Mouse (Mus musculus) erythroblast, adult 5-6 weeks (primary cell): ENCODE measurements around the gene Lats2. TPM values are rescaled to one million over a fixed set of nuclear protein-coding genes. Genes with fewer than 3 reads are reported as not detected.
"Not testable (repeated sequence)": the region's sequence is repeated elsewhere in the genome, so short reads cannot be mapped to it uniquely, and the experiment has no call there.

Experiments used
- ATAC-seq: replicated peaks from 2 replicates; pipeline ENCODE4 v1.8.0; 2016; ENCODE audit warnings: moderate number of reproducible peaks, mild to moderate bottlenecking, moderate TSS enrichment, inconsistent platforms; ENCODE audit not compliant: poor library complexity, low FRiP score, severe bottlenecking
- total RNA-seq, 2 experiments: library from RNA; stranded (forward) in 1 of 2; stranded (reverse) in 1 of 2; fragments of 150-400 nt in 1 of 2; fragments of 200-764, 138-1000 nt in 1 of 2; gene quantifications; 2 replicates each; pipeline versions ENCODE4 v1.2.3 to v1.2.4; 2015 to 2017; ENCODE audit warnings: low replicate concordance in 2 of 2

Lats2 gene
- total RNA-seq, 2 experiments from 2014 or later, result 7.9 to 9.9 TPM

DNA sequence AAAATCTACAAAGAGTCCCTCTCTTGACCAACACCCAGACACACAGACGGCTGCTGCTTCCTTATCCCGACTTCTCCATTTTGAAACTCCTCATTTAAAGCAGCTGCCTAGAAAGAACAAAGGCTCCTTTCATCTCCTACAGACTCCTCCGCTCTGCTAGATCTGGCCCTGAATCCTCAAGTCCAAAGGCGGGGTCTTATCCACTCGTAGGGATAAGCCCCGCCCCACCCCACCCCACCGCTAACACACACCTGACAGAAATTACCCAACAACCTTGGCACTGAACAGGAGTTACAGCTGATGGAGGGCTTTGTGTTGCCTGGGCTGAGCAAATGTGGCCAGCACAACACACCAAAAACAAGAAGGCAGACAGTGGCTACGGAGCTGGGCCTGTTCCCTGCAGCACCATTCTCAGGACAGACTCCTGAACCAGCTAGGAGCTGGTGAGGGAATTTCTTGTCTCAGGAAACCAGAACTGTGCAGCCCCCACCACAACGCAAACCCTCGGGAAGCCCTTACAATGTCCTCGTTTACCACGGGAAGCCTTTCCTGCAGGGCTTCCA lies 56.2 kb downstream of the Lats2 start:
- no peak for ATAC-seq

DNA sequence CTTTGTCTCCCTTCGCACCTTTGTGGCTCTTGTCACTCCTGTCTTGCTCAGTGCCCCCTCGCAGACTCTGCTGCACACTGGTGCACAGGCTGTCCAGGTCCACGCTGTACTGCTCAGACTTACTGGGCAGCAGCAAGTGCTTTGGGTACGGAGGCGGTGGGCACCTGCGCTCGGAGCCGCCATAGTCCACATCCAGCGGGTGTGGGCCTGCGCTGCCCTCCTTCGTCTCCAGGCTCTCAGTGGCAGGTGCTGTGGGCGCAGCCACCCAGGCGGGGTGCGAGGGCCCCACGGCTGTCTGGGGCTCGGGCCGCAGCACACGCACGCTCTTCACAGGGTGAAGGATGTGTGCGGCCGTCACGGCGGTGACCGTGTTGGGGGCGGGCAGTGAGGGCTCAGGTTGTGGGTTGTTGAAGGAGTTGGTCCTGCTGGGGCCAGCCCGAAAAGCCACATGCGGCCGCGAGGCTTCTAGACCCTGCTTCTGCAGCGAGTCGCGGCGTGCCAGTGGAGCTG lies 58.7 kb downstream of the Lats2 start:
- no peak; the same call in 1 of the 2 replicates for ATAC-seq

DNA sequence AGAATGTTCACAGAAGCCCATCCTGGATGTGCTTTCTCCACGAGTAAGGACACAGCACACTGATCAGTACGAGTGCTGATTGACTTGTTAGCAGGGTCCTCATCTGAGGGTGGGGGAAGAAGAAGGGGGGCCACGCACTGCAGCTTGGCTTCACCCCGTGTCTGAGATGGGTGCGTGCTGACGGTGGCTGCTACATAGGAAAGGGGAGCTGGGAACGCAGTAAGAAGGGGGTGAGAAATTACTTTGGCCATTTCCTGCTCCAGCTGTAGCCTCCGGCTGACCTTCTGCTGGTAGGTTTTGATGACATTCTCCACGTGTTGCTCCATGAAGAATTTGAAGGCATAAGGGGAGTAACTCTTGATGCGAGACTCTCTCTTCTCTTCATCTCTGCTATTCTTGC lies 59.2 kb downstream of the Lats2 start:
- ATAC-seq, result no peak

DNA sequence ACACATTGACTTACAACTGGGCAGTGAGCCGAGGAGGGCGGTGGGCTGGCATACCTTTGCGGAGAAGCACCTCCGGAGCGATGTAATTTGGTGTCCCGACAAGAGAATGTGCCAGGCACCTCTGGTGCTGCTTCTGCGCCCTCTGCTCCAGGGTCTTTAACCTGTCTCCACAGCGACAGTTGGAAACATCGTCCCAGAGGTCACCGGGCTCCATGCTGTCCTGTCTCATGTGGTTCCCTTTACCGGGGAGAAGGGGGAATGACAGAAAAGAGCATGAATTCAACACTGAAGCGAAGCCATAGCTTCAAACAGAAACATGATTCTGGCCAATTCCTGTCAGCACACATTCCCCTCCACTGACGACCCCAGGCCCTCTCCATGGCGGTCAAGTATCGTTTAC lies 62.1 kb downstream of the Lats2 start:
- no peak for ATAC-seq

DNA sequence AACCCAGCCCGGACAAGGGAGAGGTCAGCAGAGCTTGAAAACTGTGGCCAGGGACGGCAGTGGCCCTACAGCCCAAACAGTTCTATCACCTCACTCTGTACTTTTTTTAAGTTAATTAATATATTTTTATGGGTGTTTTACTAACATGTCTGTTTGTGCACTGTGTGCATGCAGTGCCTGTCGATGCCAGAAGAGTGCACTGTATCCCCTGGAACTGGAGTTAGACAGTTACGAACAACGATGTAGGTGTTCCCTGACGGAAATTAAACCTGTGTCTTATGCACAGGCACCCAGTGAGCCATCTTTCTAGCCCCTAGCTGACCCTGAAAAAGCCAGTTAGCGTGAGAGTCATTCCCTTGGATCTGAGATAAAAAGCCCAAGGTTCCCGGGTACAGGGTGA lies 62.6 kb downstream of the Lats2 start:
- no peak for ATAC-seq

DNA sequence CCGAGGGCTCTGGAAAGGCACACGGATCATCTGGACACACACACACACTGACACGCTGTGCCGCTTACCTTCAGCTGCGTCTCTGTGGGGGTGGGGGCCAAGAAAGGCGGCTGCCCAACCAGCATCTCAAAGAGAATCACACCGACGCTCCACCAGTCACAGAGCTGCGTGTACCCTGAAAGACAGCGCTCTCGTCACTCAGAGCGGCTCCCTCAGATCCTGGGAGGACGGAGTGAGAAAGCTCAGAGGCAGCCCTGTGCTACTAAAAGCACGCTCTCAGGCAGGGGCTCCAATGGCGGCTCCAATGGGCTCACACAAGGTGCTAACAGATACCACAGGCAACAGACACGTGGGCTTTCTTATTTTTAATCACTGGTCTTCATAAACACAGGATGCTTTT lies 63.9 kb downstream of the Lats2 start:
- ATAC-seq, result no peak

DNA sequence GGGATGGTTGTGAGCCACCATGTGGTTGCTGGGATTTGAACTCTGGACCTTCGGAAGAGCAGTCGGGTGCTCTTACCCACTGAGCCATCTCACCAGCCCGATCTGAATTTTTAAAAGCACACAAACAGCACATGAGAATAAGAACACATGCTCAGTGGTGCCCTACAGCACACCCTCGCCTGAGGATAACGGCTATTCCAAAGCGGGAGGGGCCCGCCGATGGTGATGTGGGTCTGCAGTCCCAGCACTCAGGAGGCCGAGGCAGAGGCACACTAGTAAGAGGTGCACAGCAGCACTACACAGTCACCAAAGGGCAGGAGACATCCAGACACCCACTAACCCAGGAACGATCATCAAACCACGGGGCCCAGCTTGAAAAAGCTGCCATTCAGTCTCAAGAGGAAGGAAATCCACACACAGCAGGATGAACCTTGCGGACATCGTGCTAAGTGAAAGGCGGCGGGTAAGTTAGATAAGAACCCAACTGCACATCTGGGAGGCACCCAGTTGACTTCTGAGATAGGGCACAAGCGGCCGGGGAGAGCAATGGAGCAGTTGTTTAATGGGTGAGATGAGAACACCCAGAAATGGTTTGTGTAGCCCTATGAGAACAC lies 65.6 kb downstream of the Lats2 start:
- ATAC-seq, result peak; percentile 94

DNA sequence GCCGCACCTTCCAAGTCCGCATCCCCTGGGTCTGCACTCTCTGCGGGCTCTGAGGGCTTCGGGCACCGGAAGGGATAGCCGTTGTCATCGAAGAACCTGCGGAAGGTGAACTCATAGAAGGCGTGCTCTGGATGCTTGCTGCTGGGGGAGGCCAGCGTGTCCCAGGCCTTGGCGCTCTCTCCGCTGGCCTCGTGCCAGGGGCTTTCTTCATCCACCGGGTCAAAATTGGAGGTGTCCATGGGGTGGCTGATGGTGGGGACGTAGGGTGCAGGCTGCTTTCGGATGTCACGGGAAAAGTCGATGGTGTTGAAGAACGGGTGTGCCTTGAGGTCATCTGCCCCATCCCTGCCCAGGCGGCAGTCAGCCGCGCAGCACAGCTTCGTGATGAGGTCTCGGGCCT lies 66.9 kb downstream of the Lats2 start:
- no peak for ATAC-seq

DNA sequence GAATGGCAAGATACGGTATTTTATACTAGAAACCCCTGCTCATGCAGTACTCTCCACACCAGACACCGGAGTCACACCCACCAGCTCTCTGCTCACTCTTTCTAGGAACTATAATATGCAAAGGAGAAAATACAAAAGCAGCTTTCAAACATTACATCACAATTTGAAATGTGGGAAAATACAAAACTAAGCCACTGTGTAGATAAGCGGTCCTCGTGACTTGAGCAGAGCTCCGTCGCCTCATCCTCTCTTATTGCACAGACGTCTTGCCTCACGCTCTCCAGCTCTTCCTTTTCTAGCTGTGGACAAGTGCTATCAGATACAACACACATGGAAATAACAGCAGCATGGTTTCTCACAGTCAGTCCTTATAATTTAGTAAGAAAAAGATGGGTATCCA lies 67.5 kb downstream of the Lats2 start:
- no peak for ATAC-seq

DNA sequence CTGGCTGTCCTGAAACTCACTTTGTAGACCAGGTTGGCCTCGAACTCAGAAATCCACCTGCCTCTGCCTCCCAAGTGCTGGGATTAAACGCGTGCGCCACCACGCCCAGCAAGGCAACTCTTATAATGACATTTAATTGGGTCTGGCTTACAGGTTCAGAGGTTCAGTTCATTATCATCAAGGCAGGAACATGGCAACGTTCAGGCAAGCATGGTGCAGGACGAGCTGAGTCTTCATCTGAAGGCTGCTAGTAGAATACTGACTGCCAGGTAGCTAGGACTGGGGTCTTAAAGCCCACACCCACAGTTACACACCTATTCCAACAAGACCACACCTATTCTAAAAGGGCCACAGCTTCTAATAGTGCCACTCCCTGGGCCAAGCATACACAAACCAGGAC lies 70.1 kb downstream of the Lats2 start:
- not testable (repeated sequence) for ATAC-seq

DNA sequence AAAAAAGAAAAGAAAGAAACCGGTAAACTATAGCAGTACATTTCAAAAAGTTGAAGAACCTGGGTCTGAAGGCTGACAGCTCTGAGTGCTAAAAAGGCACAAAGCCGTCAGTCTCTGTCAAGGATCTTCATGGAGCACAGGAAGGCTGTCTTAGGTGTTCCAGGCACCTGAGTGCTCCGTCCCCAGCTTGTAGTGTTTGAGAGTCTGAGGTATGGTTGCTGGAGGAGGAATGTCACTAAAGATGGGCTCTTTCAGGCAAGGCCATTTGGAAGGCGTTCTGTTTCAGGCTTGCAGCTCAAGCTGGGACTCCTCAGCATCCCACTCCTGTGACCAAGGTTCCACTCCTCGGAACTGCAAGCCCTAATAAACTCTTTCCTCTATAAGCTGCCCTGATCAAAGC lies 70.7 kb downstream of the Lats2 start:
- no peak for ATAC-seq

DNA sequence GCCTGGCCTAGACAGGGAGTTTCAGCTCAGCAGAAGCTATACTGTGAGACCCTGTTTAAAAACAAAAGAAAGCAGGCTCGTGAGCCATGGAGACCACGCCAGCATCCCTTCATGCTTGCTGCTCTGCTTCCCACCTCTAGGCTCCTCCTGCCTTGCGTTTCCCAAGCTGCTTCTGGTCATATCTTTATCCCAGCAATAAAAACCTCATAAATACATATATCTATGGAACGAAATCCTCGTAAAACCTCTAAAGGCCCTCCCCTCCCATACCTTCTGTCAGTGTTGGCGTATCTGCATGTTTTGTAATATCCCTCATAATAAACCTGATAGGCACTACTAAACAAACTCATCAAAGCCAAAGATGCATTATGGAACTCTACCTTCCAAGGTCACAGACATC lies 71.5 kb downstream of the Lats2 start:
- ATAC-seq, result no peak

DNA sequence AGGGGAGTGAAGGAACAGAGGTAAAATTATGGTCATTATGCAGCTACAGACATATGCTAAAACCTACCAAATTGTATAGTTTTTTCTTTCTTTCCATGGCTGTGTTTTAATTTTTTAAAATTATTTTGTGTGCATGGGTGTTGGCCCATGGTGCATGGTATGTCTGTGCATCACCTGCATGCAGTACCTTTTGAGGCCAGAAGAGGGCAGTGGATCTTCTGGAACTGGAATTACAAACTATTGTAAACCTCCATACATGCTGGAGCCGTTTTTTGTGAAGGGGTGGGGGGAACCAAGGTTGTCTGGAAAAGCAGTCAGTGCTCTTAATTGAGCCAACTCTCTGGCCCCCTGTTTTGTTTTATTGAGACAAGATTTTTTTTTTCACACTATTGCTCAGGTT lies 73.6 kb downstream of the Lats2 start:
- ATAC-seq, result peak; percentile 83

DNA sequence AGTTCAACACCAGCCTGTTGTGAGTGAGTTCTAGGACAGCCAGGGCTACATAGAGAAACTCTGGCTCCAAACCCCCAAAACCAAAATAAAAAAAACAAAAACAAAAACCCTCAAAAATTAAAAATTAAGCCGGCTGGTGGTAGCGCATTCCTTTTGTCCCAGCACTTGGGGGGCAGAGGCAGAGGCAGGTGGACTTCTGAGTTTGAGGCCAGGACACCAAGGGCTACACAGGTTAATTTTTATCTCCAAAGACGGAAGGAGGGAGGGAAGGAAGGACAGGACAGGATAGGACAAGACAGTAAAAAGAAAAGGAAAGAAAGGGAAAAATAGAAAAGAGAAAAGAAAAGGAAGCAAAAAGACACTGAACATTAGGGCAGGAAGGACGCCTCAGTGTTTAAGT lies 75.4 kb downstream of the Lats2 start:
- no peak for ATAC-seq

DNA sequence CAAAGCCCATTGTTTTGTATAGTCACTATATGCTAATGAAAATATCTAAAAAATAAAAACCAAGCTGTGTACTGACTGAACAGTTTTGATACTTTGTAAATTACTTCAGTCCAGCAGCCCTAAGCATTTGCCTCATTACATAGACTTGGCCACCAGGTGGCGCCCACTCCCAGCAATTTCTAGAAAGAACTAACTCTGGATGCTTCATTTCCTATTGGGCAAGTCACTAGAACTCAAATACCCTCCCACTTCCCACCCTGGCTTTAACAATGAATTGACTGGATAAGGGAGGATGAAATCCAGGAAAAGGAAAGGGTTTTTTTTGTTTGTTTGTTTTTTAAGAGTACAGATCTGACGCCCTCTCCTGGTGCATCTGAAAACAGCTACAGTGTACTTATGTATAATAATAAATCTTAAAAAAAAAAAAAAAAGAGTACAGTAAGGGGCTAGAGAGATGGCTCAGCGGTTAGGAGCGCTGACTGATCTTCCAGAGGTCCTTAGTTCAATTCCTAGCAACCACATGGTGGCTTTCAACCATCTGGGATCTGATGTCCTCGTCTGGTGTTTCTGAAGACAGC lies 78.1 kb downstream of the Lats2 start:
- peak; percentile 87 for ATAC-seq

DNA sequence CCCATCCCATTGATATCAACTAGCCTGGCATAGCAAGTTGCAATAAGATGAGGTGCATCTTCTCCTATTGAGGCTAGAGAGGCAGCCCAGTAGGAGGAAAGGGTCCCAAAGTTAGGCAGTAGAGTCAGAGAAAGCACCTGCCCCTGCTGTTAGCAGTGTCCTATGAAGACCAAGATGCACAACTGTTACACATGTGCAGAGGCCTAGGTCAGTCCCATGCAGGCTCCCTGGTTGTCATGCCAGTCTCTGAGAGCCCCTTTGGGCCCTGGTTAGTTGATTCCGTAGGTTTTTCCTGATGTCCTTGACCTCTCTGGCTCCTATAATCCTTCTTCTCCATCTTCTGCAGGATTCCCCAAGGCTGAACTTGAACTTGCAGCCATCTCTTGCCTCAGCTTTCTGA lies 78.7 kb downstream of the Lats2 start:
- ATAC-seq, result peak; percentile 34; the same call in 1 of the 2 replicates

DNA sequence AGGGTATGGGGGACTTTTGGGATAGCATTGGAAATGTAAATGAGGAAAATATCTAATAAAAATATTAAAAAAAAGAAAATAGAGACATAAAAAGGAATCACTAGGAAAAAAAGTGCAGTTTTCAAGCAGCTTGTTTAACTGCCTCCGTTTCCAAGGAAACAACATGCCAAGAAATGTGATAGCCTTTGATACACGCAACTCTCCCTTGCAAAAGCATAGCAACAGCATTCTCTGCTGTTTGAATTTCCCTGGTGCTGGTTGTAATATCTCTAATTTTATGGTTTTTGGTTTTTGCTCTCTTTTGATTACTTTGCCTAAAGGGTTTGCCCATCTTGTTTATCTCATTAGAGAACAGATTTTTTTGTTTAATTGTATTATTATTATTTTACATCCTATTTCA lies 82.7 kb downstream of the Lats2 start:
- no peak for ATAC-seq

DNA sequence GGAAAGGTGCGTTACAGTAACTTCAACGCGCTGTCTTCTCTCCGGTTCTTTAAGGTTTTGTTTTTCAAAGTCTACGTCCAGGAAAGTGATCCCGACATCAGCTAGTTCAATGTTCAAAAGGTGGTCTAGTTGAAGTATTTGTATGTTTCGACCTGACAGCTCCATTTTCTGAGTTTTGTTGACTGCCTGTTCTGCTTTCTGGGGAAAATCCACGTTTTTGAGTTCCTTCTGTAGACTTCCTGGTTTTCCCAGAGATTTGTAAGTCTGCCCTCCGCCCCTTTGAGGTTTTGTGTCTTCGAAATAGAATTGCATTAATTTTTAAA lies 92.6 kb downstream of the Lats2 start:
- peak; percentile 32; the same call in 1 of the 2 replicates for ATAC-seq

DNA sequence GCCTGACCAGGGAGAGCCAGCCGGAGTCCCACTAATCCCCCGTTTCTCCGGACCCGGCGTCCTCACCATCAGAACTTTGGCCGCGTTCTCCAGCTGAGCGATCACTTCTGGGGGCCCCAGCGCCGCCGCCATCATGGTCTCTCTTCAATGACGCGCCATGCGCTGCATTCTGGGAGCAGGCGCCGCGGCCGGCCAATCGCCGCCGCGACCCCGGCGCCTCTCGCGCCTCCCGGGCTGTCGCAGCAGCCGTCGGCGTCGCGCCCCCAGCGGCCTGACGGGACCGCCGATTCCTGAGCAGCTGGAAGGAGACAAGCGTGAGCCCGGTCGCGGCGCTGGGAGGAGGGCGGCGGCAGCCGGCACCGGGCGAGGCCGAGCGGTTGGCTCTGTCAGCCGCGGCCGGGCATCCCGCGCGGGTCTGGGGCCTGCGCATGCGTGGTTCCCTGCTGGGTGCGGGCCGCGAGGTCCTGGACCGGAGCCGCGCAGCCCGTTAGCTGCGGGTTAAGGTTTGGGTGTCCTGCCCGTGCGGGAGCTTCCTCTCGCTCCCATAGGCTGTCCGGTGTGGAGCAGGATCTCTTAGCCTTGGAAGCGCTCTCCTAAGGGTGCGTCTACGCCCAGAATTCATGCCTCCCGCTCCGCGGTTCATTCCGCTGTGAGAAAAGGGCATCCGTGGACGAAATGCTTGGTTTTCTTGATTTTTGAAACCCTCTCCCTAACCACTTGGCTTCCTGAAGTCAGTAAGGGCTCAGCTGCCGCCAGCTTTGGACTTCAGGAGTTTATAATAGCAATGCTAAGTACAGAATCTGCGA lies 93.2 kb downstream of the Lats2 start, which contains the start of gene Xpo4:
TSS of gene Xpo4 (minus strand) at position 609 of the 806 bp plus-strand sequence.
- peak; percentile 84 for ATAC-seq

DNA sequence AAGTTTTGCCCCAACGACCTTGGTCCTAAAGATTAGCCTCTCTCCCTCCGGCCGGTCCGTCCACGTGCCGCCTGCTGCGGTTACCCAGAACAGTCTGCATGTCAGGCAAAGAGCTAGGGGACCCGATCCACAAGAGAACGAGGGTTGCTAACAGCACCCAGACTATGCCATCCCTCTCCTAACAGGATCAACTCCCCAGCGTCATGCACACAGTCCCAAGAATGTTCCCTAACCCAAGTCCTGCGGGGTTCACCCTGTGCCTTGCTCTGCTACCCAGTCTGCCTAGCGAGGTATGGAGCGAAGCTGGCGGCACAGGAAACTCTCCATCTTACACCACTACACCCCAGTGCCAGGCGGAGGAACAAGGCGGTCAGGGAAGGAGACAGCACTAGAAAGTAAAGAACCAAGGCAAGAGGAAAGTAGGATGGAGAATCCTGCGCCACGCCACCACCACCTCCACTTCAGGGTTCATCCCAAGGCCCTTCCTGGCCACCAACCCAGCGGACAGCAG lies 93.8 kb downstream of the Lats2 start:
- peak; percentile 69 for ATAC-seq

DNA sequence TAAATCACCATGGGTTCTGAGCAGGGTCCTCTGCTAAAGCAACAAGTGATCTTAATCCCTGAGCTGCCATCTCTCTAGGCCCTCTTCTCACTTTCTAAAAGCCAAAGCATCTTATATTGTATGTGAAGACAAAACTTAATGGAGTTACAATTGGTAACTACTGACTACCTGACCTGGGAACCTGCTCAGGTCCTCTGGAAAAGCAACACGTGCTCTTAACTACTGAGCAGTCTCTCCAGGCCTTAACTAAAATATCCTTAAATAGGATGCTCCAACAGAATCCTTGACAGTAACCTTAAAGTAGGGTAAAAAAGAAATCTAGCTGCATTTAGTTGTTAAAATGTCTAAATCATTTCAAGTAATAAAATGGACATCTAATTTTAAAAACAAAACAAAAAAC lies 94.6 kb downstream of the Lats2 start:
- no peak for ATAC-seq
